Mouse (Mus musculus): ENCODE results near the gene Xpo6.

The Xpo6 gene

DNA sequence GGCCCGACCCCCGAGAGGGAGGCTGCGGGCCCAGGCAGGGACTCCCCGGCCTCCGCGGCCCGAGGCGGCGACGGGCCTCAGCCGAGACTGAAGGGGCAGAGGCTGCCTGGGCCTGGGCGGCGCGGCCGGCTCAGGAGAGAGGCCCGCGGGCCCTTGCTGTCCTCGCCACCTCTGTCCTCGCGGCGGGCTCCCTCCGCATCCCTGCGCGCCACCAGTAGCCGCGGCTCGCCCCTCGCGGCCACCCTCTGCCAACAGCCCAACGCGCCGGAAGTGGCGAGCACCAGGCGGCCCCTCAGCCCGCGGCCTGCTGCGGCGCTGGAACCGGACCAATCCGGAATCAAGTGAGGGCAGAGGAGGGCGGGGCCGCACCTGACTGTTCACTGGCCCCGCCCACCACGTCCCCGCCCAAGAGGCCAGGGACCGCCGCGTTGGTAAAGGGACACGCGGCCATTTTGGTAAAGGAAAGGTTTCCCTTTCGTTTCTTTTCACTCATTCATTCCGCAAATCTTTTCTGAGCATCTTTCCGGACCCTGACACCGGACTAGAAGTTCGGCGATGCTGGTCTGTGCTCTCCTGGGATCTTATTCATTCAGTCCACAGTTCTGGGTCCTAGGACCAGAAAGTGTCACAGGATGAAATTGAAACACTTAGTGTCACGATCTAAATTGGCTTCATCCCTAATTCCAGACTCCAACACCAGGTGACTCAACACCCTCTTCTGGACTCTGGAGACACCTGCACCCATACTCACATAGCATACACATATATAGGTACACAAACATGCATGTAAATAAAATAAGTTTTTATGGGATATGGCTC is at the start of gene Xpo6:
Xpo6 (minus strand) TSS at position 324 of the 819 bp plus-strand sequence.
- DNase-seq (ENCODE audit: low spot score): peak; percentile 96

DNA sequence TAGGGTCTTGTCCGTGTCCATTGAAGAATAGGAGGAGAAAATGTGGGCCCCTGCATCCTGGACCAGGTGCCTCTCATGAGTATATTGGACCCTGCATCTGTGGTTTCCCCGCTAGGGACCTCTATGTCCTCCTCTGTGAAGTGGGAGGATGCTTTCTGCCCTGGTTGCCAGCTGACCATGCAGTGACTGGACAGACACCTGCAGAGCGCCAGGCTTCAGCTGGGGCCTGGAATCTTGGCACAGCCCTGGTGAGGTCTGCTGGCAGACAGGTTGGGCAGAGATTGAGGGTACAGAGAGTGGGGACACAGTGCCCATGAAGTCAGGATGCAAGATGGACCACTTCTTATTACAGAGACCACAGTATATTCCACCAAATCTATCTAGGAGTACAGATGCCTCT is 49.7 kb upstream of the Xpo6 start:
- no peak for DNase-seq (ENCODE audit: low spot score)

DNA sequence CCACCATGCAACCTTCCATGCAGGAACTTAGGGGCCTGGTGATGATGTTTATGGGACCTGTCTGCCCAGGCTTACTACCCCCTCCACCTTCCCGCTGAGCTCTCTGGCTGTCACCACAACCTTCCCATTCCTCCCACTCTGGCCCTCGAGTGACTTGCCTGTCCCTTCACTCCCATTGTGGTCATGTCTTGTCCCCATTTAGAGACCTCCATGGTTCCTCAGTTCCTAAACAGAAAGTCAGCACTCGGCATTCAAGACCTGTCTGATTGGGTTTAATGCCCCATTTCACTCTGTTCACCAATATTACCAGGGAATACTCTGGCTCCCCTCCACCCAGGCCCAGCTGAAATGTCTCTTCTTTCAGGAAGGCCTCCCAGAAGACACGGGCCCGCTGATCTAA is 48.8 kb upstream of the Xpo6 start:
- DNase-seq (ENCODE audit: low spot score): no peak

DNA sequence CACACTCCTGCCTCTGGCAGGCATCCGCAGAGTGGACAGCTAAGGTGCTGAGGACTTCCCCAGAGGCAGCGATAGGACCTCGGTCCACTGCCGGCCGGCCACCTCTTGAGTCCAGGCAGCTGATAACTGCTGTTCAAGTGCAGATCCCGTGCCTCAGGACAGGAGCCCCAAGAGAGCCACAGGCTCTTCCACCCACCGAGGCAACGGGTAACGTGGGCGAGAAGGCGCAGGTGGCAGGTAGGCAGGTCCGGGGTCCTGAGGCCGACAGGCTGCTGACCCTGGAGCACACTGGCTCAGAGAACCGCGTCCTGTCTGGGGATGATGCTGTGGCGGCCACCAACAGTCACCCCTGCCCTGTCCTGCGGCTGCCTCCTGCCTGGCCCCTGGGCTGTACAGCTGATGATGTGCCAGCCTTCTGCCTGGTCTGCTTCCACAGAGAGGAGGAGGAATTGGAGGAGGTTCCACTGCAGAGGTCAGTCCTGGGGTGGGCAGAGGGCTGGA is 48.4 kb upstream of the Xpo6 start:
- DNase-seq (ENCODE audit: low spot score): no peak

DNA sequence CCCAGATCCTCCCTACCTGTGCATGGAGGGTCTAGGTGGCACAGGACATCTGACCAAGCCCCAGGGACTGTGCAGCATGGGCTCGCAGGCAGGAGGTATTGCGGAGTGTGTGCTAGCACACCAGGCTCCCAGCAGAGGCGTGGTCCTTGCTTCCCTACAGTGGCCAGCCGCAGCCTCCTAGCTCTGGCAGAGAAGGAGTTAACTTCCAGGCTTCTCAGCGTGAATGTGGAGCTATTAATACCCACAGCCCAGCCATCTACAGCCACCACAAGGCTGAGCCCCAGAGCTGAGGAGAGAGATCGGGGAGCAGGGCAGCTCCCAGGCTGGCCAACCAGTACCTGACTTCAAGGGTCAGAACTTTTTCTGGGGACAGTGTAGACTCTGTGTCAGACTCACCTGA is 47.8 kb upstream of the Xpo6 start:
- no peak for DNase-seq (ENCODE audit: low spot score)

DNA sequence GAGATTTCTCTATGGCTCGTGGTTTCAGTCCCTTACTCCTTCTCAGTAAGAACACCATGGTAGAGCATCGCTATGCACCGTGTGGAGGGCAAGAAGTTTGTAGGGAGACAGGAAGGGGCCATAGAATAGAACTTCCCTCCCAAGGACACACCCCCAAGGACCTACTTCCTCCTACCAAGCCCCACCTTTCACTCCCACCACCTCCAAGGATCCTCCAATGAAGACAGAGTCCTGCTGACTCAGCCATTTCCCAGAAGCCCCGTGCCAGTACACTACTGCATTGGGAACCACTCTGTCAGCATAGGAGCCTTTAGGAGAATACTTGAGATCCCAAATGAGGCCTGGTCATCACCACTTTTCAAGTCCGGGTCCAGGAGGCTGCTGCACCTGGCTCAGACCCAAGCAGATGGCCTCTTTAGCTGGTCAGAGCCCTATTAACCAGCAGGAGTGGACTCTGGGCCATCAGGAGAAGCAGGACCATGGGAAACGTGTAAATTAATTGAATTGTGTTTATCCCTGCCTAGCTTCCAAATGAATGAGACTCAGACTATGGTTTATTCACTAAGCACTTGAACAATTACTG is 44.0 kb upstream of the Xpo6 start:
- no peak for DNase-seq (ENCODE audit: low spot score)

DNA sequence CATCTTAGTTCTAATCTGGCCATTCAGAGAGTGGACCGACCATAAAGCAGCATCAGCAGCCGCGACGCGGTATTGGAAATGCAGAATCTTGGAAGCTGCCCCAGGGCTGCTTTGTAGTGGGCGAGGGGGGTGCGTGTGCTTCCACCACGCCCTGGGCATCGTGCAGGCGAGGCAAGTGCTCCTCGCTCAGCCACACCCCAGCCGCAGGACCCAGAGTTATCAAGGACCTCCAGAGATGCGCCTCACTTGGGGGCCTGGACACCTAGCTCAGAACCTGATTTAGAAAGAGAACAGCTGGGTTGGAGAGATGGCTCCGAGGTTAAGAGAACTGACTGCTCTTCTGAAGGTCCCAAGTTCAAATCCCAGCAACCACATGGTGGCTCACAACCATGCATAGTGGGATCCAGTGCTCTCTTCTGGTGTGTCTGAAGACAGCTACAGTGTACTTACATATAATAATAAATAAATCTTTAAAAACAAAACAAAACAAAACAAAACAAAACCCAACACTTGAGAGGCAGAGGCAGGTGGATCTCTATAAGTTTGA is 40.6 kb upstream of the Xpo6 start:
- no peak for DNase-seq (ENCODE audit: low spot score)

DNA sequence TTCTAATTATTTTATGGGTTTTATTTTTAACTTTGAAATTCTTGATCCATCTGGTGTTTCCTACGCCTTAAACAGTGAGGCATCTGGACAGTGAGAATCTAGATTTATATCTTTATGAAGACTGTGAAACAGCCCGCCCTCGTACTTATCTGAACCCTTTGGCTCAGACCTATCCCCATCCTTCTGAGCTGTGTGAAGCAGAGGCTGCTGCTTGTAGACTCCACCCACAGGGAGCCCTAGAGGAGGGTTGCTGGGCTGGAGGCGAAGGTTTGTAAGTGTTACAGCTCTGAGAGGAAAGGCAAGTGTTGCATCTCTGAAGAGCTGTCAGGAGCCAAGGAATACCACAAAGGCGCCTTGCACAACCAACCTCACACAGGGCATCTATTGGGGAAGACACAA is 36.5 kb upstream of the Xpo6 start:
- no peak for DNase-seq (ENCODE audit: low spot score)

DNA sequence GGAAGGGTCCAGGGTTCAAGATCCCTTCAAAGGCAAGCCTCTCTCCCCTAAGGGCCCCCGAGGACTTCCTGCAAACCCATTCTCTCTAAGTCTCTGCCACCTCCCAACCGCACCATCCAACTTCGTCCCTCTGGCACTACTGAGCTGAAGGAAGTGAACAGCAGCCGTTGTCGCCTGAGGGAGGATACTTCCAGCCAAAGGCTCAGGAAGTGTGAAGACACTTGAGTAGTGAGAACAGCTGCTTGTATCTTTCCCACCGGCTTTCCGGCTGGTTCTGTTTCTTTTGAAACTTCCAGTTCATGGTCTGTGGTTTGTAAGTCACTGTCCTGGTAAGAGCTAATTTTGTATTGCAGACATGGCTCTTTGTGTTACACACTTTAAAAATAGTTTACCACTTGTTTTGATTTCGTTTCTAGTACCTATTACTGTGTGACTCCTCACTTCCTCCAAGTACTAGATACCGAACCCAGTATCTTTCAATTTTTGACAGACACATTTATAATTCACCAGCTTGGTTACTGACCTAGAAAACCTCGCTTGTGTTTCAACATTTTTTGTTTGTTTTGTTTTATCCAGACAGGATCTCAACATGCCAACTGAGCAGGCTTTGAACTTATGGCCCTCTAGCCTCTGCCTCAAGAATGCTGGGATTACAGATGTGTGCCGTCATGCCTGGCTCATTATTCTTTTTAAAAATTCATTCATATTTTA is 35.9 kb upstream of the Xpo6 start:
- DNase-seq (ENCODE audit: low spot score): no peak

DNA sequence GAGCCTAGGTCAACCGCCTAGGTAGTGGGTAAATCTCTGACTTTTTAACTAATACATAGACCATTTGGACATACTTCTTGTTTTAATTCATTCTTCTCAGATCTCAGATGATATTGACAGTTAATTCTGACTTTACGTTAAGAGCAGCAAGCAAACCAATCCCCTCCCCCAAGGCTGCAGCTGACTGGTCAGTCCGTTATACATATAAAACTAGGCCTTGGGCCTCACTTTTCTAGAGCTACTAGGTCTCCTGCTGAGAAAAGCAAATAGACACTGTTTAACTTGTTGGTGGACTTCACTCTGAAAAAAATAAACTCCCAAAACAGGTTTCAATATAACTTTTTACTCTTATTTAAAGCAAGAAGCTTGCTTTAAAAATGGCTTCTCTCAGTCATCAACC is 34.3 kb upstream of the Xpo6 start:
- no peak for DNase-seq (ENCODE audit: low spot score)

DNA sequence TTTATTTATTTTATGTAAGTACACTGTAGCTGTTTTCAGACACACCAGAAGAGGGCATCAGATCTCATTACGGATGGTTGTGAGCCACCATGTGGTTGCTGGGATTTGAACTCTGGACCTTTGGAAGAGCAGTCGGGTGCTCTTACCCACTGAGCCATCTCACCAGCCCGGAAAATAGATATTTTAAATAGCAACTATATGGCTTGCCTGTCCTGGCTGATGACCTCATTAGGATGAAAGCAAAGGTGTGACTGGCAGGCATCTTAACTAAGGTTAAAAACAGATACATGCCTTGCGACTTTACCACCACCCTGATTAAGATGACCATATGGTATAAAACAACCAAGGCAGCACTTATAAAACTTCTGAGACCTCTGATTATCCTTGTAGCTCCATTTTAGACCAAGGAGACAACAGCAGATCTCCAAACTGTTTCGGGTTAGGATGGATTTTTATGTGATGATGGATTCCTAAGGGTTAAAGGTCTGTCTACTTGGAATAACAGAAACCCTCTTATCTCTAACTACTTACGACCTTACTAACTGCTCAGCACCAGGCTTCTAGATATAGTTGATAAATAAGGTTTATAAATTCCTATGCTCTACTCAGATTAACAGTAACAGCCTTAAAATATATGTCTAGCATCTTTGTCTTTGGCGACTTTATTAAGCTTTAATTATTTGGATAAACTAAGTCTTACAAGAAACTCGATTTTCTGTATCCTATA is 32.2 kb upstream of the Xpo6 start:
- no peak for DNase-seq (ENCODE audit: low spot score)

DNA sequence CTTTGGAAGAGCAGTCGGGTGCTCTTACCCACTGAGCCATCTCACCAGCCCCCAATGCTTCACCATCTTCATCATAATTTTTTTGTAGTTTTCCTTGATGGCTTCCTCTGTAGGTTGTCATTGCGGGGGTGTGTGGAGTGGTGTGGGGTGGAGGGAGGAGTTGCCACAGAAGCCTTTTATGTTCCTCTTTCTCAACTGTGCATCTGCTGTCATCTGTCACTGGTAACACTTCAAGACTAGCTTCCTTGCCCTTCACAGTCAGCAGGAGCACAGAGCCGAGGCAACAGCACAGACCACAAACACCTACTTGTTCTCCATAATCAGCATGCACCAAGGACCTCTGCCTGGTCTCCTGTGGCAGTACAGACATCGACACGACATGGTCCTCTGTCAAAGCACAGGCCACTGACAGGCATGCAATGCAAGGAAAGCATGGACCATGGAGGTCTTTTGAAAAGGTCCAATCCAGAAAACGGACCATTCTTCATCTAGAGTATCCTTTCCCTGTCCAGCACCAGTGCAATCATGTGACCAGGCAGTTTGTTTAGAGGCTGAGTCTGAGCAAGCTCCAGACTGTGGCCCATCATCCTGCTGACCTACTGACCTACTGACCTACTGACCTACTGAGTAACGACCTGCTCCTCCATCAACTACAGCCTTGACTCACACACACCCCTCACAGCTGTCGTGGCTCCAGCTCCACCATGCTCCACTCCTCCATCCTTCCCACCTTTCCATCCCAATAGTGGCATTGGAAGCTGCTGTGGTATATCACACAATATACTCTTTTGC is 30.3 kb upstream of the Xpo6 start:
- DNase-seq (ENCODE audit: low spot score): peak; percentile 26

DNA sequence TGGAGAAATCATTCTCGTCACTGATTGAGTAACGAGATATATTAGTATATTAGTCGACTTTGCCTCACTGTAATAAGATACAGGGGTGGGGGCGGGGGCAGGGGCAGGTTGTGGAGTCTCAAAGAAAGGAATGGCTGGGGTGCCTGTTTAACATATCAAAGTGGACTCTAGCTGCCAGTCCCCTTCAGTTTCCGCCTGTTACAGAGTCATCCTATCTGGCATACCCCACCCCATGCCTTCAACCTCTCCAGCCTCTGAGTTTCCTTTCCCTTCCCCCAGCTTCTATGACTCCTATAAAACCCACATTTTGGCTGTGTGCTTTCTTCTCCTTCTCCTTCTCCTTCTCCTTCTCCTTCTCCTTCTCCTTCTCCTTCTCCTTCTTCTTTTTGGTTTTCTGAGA is 25.8 kb upstream of the Xpo6 start:
- DNase-seq (ENCODE audit: low spot score): no peak

DNA sequence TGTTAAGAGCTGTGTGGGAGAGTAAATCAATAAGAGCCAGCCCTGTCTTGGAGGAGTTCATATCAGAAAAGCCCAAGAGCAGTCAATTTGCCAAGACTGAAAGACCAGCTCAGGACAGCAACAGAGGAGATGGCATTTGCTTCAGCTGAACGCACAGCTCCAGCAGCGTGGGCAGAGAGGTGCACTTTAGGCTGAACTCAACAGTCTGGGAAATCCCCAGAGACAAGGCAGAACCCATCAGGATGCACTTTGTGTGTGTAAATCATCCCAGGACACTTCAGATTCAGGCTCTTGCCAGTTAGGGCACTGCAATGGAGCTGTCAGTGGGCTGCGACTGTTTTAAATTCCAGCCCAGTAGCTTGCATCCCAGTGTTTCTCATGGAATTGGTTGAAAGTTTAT is 22.5 kb upstream of the Xpo6 start:
- no peak for DNase-seq (ENCODE audit: low spot score)

DNA sequence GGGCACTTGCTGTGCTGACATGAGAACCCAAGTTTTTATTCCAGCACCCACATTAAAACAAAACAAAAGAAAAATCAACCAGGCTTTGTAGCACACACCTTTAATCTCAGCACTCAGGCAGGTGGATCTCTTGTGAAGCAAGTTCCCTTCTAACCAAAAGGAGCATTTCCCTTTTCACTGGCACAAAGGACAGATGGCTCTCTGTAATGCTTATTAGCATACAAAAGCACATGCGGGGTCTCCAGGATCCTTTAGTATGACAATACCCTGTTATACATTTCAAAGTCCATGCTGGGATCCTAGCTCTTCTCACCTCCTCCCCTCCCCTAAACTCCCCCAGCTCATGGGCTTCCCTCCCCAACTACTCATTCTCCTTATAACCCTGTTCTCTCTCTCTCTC is 20.3 kb upstream of the Xpo6 start:
- no peak for DNase-seq (ENCODE audit: low spot score)

DNA sequence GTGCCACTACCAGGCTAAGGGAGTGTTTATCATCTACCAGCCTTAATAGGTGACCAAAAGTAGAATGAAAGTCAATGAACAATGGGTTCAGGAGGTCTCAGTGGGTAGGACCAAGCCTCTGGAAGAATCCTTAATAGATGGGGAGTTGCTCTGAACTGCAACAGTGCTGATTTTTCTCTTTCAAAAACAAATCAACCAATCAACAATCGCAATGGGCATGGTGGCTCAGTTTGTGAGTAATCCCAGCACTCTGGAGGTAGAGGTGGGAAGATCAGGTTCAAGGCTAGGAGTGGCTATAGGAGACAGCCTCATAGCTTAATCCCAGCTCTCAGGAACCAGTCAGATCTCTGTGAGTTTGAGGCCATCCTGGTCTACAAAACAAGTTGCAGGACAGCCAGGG is 18.0 kb upstream of the Xpo6 start:
- DNase-seq (ENCODE audit: low spot score): no peak

DNA sequence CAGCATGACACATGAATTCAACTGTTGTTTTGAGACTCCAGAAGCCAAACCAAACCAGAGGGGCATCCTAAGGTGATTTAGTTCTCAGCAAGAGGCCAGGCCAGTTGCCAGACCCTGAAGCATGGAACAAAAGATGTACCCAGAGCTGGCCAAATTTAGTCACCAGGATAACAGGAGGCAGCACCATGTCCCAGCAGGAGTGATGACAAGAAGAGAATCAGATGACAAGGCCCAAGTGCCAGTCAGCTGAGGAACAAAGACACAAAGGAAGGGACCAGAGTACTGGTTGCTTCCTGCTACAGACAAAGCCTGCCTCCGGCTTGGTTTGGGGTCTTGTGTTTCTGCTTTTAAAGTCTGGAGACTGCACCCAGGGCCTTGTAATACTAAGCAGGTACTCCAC is 16.6 kb upstream of the Xpo6 start:
- no peak for DNase-seq (ENCODE audit: low spot score)

DNA sequence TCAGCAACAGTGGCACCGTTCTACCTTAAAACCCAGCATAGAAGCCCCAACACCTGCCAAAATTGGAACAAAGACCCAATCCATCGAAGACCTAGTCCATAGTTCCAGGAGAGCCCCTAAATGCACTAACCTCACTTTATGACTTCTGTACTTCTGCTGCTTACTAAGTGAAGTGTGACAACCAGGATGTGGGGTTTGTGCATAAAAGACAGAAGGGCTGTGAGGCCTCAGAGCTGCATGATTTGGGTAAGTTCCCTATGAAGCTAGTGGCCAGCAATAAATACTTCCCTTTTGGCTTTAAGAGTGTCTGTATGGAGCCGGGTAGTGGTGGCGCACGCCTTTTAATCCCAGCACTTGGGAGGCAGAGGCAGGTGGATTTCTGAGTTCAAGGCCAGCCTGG is 10.6 kb upstream of the Xpo6 start:
- DNase-seq (ENCODE audit: low spot score): no peak

DNA sequence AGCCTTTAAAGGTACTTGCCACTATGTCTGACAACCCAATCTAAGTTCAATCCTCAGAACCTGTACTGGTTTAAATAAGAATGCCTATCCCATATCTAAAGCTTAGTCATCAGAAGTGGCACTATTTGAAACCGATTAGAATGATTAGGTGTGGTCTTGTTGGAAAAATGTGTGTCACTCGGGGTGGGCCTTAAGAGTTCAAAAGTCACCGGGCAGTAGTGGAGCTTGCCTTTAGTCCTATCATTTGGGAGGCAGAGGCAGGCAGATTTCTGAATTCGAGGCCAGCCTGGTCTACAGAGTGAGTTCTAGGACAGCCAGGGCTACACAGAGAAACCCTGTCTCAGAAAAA is 670 bp upstream of the Xpo6 start:
- DNase-seq (ENCODE audit: low spot score): no peak

DNA sequence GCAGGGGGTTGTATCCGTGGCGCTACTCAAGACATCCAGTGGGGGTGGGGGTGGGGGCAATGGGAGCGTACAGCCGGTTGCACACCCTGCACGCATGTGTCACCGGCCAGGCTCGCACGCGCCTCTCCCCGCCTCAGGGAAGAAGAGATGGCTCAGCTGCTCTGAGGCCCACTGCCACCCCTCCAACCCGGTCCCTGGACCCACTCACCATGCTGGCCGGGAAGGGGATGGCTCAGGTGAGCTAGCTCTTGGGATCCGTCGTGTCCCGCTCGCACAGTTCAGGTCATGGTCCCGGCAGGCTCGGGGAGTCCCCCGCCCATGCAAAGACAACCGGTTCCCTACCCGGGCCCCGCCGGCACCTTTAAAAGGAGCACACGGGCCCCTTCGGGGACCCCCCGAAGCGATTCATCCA is 604 bp downstream of the Xpo6 start:
- peak; percentile 21 for DNase-seq (ENCODE audit: low spot score)

DNA sequence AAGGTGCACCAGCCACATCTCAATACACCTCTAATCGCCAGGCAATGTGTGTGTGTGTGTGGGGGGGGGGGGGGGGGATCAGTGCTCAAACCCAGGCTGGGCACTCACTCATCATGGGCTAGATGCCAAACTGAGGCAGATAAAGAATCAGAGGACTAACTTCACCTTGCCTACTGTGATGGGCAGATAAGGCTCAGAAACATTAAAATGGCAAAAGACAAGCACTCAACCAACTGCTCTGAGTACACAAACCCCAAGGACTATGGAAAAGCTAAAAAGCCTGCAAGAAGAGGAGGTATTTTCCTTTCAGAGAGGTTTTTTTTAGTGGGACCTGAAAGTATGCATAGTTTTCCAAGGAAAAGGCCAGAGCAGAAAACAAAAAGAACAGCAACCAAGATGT is 1.4 kb downstream of the Xpo6 start:
- no peak for DNase-seq (ENCODE audit: low spot score)

DNA sequence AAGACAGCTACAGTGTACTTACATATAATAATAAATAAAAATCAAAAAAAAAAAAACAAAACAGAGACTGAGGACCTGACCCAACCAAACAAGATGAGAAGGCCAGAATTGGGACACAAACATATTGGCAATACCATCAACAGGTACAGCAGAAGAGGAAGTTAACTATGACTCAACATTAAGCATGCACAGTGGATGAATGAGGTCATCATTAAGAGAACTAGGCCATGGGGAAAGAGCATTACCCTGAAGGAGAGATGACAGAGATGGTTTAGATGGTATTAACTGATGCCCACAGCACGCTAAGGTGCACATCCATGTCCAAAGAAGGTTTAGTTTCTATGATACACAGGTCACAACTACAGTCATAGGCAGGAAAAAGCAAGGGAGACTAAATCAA is 6.1 kb downstream of the Xpo6 start:
- peak; percentile 15 for DNase-seq (ENCODE audit: low spot score)

Data from lung, postnatal 25 days (tissue).